Mouse (Mus musculus): Measurements from ENCODE around the gene Uxt. TPM values are rescaled to one million over a fixed set of nuclear protein-coding genes. Genes with fewer than 3 reads are reported as not detected.

Uxt gene
- 10 to 100 TPM; 41.4 to 42.0 TPM for total RNA-seq (2023)

DNA sequence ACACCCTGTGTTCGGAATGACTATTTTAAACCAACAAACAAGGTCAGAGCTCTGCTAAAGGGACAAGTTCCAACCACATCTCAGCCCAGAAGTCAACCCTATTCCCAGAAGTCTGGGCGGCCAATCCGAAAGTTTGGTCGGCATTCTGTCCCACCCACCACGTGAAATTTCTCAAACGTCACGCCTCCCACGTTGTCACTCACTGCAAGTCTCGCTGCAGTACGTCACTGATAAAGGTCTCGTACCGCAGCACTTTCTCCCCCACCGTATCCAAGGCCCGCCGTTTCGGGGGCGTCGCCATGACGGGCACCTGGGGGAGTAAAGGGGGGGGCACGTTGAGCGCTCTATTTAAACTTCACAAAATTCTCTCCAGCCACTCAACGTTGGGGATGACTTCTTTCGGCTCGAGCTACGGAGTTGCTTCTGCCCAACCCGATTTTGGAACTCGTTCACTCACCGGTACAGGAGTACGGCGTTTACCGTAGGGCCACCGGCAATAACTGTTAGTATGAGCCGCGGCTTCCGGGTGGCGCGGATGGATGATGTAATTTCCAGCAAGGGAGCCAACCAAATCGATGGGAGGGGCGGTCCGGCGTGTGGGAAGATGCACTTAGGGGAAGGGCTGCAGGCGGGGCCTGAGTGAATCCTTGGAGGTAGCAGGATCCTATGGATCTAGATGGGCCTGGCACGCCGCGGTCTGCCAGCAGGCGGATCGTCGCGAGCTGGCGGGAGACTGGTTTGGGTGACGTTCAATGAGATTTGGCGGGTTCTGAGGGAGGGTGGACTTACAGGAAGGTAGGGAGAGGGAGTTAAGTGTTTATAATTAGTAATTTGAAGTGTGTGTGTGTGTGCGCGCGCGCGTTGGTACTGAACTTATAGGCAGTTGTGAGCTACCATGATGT, at the start of gene Uxt:
TSS of gene Uxt (minus strand) at position 541 of the 902 bp plus-strand sequence.

DNA sequence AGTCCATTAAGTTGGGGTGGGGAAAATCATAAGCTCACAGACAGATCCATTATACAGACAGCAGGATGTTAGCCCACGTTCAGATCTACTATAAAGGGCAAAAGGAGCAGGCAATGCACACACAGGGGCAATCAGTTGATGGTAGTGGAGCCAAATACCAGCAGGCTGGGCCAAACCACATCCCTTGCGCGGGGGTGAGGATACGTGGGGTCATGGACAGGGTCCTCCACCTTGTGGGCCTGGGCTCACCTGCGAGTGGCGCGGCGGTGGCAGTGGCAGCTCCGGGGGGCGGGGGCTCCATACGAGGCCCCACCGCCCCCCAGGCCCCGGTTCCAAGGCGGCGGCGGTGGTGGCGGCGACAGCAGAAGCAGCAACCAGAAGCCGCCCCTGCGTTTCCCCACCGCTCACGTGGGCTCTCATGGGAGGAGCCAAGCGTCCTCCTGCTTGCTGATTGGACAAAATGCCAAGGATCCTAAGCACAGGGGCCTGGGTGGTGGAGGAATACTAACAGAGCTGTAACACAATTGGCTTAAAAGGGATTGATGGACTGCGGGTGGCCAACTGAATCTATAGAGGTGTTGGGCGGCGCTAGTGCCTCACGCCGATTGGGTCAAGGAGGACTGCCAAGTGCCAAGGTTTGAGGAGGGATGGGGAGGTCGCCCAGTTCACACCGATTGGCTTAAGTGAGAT, 11.5 kb downstream of the Uxt start, which contains the start of gene Elk1:
TSS of gene Elk1 (minus strand) at position 418 of the 690 bp plus-strand sequence.

DNA sequence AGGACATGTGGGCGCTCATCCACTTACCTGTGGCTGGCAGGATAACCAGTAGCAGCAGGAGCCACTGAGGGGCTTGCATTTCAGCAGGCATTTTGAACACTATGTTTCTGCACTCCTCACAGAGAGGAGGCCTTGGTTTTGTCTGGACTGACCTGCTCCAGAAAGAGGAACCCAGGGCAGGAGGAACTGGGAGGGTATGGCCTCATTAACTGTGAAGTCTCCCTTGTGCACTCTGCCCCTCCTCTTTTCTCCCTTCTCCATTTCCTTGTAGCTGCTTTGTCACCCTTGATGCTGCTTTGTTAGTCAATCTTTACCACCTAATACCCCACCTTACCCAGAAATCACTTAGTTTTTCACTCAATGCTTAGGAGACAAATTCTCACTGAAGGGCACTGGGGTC, 30.5 kb downstream of the Uxt start, which contains the start of gene Cfp:
TSS of gene Cfp (minus strand) at position 192 of the 400 bp plus-strand sequence.

DNA sequence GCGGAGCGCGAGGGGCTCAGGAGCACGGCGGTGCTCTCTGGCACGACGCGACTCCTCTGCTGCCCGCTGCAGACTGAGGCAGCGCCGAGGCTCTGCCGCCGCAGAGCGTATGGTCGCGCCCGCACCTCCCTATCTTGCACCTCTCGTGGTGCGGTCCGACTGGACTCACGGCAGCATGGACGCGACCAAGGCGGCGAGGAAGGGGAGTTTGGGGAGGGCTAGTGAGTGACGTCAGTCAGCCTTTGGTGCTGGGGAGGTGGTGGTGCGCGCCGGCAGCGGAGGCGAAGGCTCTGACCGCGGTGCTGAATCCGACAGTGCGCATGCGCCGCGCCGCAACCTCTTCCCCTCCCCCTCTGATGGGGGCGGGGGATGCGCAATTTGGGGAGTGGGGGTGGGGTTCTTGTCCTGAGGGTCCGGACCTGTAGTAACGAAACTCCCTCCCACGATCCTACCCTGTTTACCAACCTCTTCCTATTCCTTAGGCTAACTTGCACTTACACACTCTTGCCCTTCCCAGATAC, 40.9 kb downstream of the Uxt start, which contains the start of gene Syn1:
TSS of gene Syn1 (minus strand) at position 161 of the 521 bp plus-strand sequence.

Other genes with a start within 250 kb of the Uxt start
- 100 to 1,000 TPM; 154 to 180 TPM for gene Araf, start 164.2 kb downstream of the Uxt start, total RNA-seq (2023)
- gene Timp1, start 91.9 kb downstream of the Uxt start, total RNA-seq (2023) = not detected
- under 1 TPM; 0.18 to 0.32 TPM for gene Syn1, start 41.0 kb downstream of the Uxt start, total RNA-seq (2023)
- gene Cfp, start 30.5 kb downstream of the Uxt start, total RNA-seq (2023) = 10 to 100 TPM; 28.6 to 45.4 TPM
- gene Elk1, start 11.4 kb downstream of the Uxt start, total RNA-seq (2023) = 10 to 100 TPM; 17.0 to 24.4 TPM
- 10 to 100 TPM; 19.1 to 29.7 TPM for gene Zfp182, start 100.3 kb upstream of the Uxt start, total RNA-seq (2023)
- gene Spaca5, start 106.4 kb upstream of the Uxt start, total RNA-seq (2023) = not detected
- 1 to 10 TPM in 1 of 2 experiments, under 1 TPM in 1; 0.78 to 1.1 TPM for gene Zfp300, start 127.5 kb upstream of the Uxt start, total RNA-seq (2023)
- gene Ssxa1, start 153.8 kb upstream of the Uxt start, total RNA-seq (2023) = not detected
- gene Gm21876, start 213.6 kb upstream of the Uxt start, total RNA-seq (2023) = not detected

Measured in B cell, adult 67 days (primary cell).